Mouse (Mus musculus) limb, embryonic 11.5 days (tissue): Measurements from ENCODE around the gene Cbfa2t2. TPM values are rescaled to one million over a fixed set of nuclear protein-coding genes. Genes with fewer than 3 reads are reported as not detected.

Experiments
- ATAC-seq: fragments of 200-750 bp; cut with Nextera tagmentation; 2 replicates; pipeline ENCODE4 v1.8.0; 2017; ENCODE audit warnings: low read depth; ENCODE audit not compliant: insufficient number of reproducible peaks, low FRiP score, low TSS enrichment
- DNase-seq: peaks from one replicate; pipeline ENCODE4 v3.0.0-alpha.2; 2015; ENCODE audit warnings: low spot score
- H3K27ac ChIP-seq: fragments of 300-500 bp; sonication (generic); replicated peaks from 2 replicates; pipeline ENCODE4 v1.5.1; 2014; ENCODE audit warnings: low read depth, mild to moderate bottlenecking, low read length
- H3K27me3 ChIP-seq: fragments of 300-500 bp; sonication (generic); 2 replicates; pipeline ENCODE4 v1.6.1; 2014; ENCODE audit warnings: mild to moderate bottlenecking, low read length, mixed read lengths; ENCODE audit not compliant: control insufficient read depth, insufficient read depth
- H3K36me3 ChIP-seq: fragments of 300-500 bp; sonication (generic); 2 replicates; pipeline ENCODE4 v1.6.1; 2014; ENCODE audit warnings: mild to moderate bottlenecking, low read length, moderate library complexity, mixed read lengths; ENCODE audit not compliant: control insufficient read depth, insufficient read depth
- H3K4me1 ChIP-seq: fragments of 300-500 bp; sonication (generic); 2 replicates; pipeline ENCODE4 v1.6.1; 2014; ENCODE audit warnings: low read length, mixed read lengths; ENCODE audit not compliant: control insufficient read depth, insufficient read depth
- H3K4me2 ChIP-seq: fragments of 300-500 bp; sonication (generic); 2 replicates; pipeline ENCODE4 v1.6.1; 2014; ENCODE audit warnings: low read depth, mild to moderate bottlenecking, moderate library complexity; ENCODE audit not compliant: severe bottlenecking
- H3K4me3 ChIP-seq: fragments of 300-500 bp; sonication (generic); 2 replicates; pipeline ENCODE4 v1.5.1; 2014; ENCODE audit warnings: low read depth, low read length
- H3K9ac ChIP-seq: fragments of 300-500 bp; sonication (generic); 2 replicates; pipeline ENCODE4 v1.6.1; 2014; ENCODE audit warnings: mild to moderate bottlenecking, low read length
- H3K9me3 ChIP-seq: fragments of 300-500 bp; sonication (generic); 2 replicates; pipeline ENCODE4 v1.6.1; 2016; ENCODE audit warnings: low read length; ENCODE audit not compliant: control insufficient read depth
- WGBS: fragments of 180-500 bp; shearing (Covaris S2); extraction: QIAGEN DNeasy Blood & Tissue Kit; methylation state at CpG from one replicate; pipeline ENCODE4 v1.1.7; 2014; 5-methylcytosine and 5-hydroxymethylcytosine counted together
- polyA plus RNA-seq: library from polyadenylated mRNA; unstranded; fragments of >200 nt; fragmentation: Nextera tagmentation; extraction: Ambion mirVana; gene quantifications from 2 replicates; pipeline ENCODE4 v1.2.1, GENCODE M21; 2014

Gene Cbfa2t2
- polyA plus RNA-seq, 1 experiment from 2014 or later = 44.1 TPM

- H3K4me1 ChIP-seq = peaks cover 5% of the 10 kb centered on the region; the same call in 1 of the 2 replicates
- no peak overlapping the region for H3K4me2 ChIP-seq
- no peaks in the 10 kb centered on the region for H3K36me3 ChIP-seq
- H3K9me3 ChIP-seq = no peaks in the 10 kb centered on the region
- DNase-seq (peak; percentile 62), ATAC-seq (no peak)
- WGBS = 78% methylated on average over 5 of the region's 5 CpGs
- no peak overlapping the region for H3K27ac ChIP-seq
- no peak overlapping the region for H3K4me3 ChIP-seq
- no peaks in the 10 kb centered on the region for H3K27me3 ChIP-seq
- no peak overlapping the region for H3K9ac ChIP-seq
These were observed 150.1 kb downstream of the Cbfa2t2 start for GRCm38 (mm10) chr2:154586405-154586804.

Other genes with a start within 250 kb of the Cbfa2t2 start
- gene Bpifb1, start 245.7 kb upstream of the Cbfa2t2 start, polyA plus RNA-seq = not detected in 2 replicates
- 0.09 TPM in 1 of 2 replicates, not detected in the other for gene Bpifb5, start 212.7 kb upstream of the Cbfa2t2 start, polyA plus RNA-seq
- gene Bpifb9a, start 178.6 kb upstream of the Cbfa2t2 start, polyA plus RNA-seq = not detected in 2 replicates
- gene Bpifb9b, start 129.3 kb upstream of the Cbfa2t2 start, polyA plus RNA-seq = not detected in 2 replicates
- gene Cdk5rap1, start 63.5 kb upstream of the Cbfa2t2 start, polyA plus RNA-seq = 19.8 and 20.3 TPM in 2 replicates
- 1.7 and 2.2 TPM in 2 replicates for gene Snta1, start 28.4 kb upstream of the Cbfa2t2 start, polyA plus RNA-seq
- gene 1700003F12Rik, start 110.6 kb downstream of the Cbfa2t2 start, polyA plus RNA-seq = 0.95 and 1.0 TPM in 2 replicates
- 0.19 and 0.20 TPM in 2 replicates for gene Actl10, start 115.3 kb downstream of the Cbfa2t2 start, polyA plus RNA-seq
- gene Necab3, start 122.4 kb downstream of the Cbfa2t2 start, polyA plus RNA-seq = 1.4 and 1.5 TPM in 2 replicates
- gene E2f1, start 133.4 kb downstream of the Cbfa2t2 start, polyA plus RNA-seq = 8.9 and 10.9 TPM in 2 replicates
- 13.5 and 15.9 TPM in 2 replicates for gene Pxmp4, start 167.2 kb downstream of the Cbfa2t2 start, polyA plus RNA-seq
- 0.91 and 1.2 TPM in 2 replicates for gene Zfp341, start 176.8 kb downstream of the Cbfa2t2 start, polyA plus RNA-seq
- 0.43 and 0.67 TPM in 2 replicates for gene 4930519P11Rik, start 177.0 kb downstream of the Cbfa2t2 start, polyA plus RNA-seq
- gene Chmp4b, start 215.2 kb downstream of the Cbfa2t2 start, polyA plus RNA-seq = 12.8 and 13.7 TPM in 2 replicates